ENCODE assay signal across 13 mouse cellular contexts in genomic region chr4:128365851-128366250, GRCm38 (mm10).
"Had no signal": no experiment of that assay in that cellular context is flagged by ENCODE, and none has a peak within 500 bp of the region (broad histone marks: within the 10 kb centered on the region; RNA-seq: fewer than 3 reads in every experiment).

No protein-coding gene starts in this region.

- DNase-seq: gastrocnemius, postnatal 10 days; gastrocnemius, postnatal 25 days; heart, adult 18-20 months; heart, postnatal 10 days; heart, postnatal 4 days; kidney, adult 18-20 months; kidney, adult 8-10 months; kidney, postnatal 10 days; kidney, postnatal 25 days; kidney, postnatal 4 days; liver; liver, embryonic 13.5 days; liver, postnatal 0 days had no signal
